Mouse (Mus musculus) hindbrain, embryonic 16.5 days (tissue): Measurements from ENCODE around the gene Ajuba. TPM values are rescaled to one million over a fixed set of nuclear protein-coding genes. Genes with fewer than 3 reads are reported as not detected.
A peak's percentile ranks its signal among the peaks of the same experiment; 100 is the strongest.

Experiments used
- ATAC-seq: fragments of 200-750 bp; cut with Nextera tagmentation; 2 replicates; pipeline ENCODE4 v1.8.0; 2017; ENCODE audit warnings: moderate TSS enrichment, moderate library complexity
- H3K27ac ChIP-seq: fragments of 300-500 bp; sonication (generic); 2 replicates; pipeline ENCODE4 v1.5.1; 2014; ENCODE audit warnings: low read depth, mild to moderate bottlenecking, control low read depth, low read length, moderate library complexity
- H3K27me3 ChIP-seq: fragments of 300-500 bp; sonication (generic); replicated peaks from 2 replicates; pipeline ENCODE4 v1.6.1; 2014; ENCODE audit warnings: low read length; ENCODE audit not compliant: control insufficient read depth, insufficient read depth
- H3K36me3 ChIP-seq: fragments of 300-500 bp; sonication (generic); 2 replicates; pipeline ENCODE4 v1.6.1; 2014; ENCODE audit warnings: mild to moderate bottlenecking, low read length, moderate library complexity, mixed read lengths; ENCODE audit not compliant: control insufficient read depth, insufficient read depth
- H3K4me1 ChIP-seq: fragments of 300-500 bp; sonication (generic); 2 replicates; pipeline ENCODE4 v1.6.1; 2014; ENCODE audit warnings: low read depth, low read length; ENCODE audit not compliant: control insufficient read depth, insufficient read depth
- H3K4me2 ChIP-seq: fragments of 300-500 bp; sonication (generic); 2 replicates; pipeline ENCODE4 v1.6.1; 2014; ENCODE audit warnings: mild to moderate bottlenecking, low read length, control low read depth, moderate library complexity
- H3K4me3 ChIP-seq: fragments of 300-500 bp; sonication (generic); 2 replicates; pipeline ENCODE4 v1.5.1; 2014; ENCODE audit warnings: mild to moderate bottlenecking, low read length, control low read depth, moderate library complexity
- H3K9ac ChIP-seq: fragments of 300-500 bp; sonication (generic); 2 replicates; pipeline ENCODE4 v1.6.1; 2014; ENCODE audit warnings: low read depth, mild to moderate bottlenecking, control low read depth, low read length, moderate library complexity
- H3K9me3 ChIP-seq: fragments of 300-500 bp; sonication (generic); 2 replicates; pipeline ENCODE4 v1.6.1; 2014; ENCODE audit warnings: mild to moderate bottlenecking, low read length, moderate library complexity; ENCODE audit not compliant: control insufficient read depth
- WGBS: fragments of 180-500 bp; shearing (Covaris S2); extraction: QIAGEN DNeasy Blood & Tissue Kit; methylation state at CpG from one replicate; pipeline ENCODE4 v1.1.7; 2014; 5-methylcytosine and 5-hydroxymethylcytosine counted together
- polyA plus RNA-seq: library from polyadenylated mRNA; unstranded; fragments of >200 nt; fragmentation: Nextera tagmentation; extraction: Ambion mirVana; gene quantifications from 2 replicates; pipeline ENCODE4 v1.2.1, GENCODE M21; 2015

The Ajuba gene
- polyA plus RNA-seq, 1 experiment from 2014 or later, result 4.7 TPM

- 82% methylated on average over 6 of the region's 6 CpGs for WGBS
- ATAC-seq, result no peak
- H3K4me1 ChIP-seq, result no peaks in the 10 kb centered on the region; the same call in 1 of the 2 replicates
These were observed 33.3 kb upstream of the Ajuba start for GRCm38 (mm10) chr14:54610648-54611047.

GRCm38 (mm10) chr14:54609962-54610361 is 32.6 kb upstream of the Ajuba start:
- WGBS, result 80% methylated on average over 4 of the region's 4 CpGs
- H3K27me3 ChIP-seq, result no peaks in the 10 kb centered on the region
- no peaks in the 10 kb centered on the region for H3K9me3 ChIP-seq
- no peak for ATAC-seq
- H3K36me3 ChIP-seq, result peaks cover 7% of the 10 kb centered on the region
- H3K4me1 ChIP-seq, result 0 out of 2 replicates have a peak, but pooled peaks cover 3% of the 10 kb centered on the region
- no peak overlapping the region for H3K4me3 ChIP-seq
- no peak overlapping the region for H3K4me2 ChIP-seq
- H3K27ac ChIP-seq, result no peak overlapping the region
- H3K9ac ChIP-seq, result no peak overlapping the region

More at GRCm38 (mm10) chr14:54610648-54611047, 33.3 kb upstream of the Ajuba start:
- Histone ChIP-seq H3K4me3 (no peak overlapping the region), H3K27me3 (no peaks in the 10 kb centered on the region), H3K9me3 (no peaks in the 10 kb centered on the region), H3K27ac (no peak overlapping the region), H3K9ac (no peak overlapping the region), H3K4me2 (no peak overlapping the region), H3K36me3 (peaks cover 12% of the 10 kb centered on the region)

DNA sequence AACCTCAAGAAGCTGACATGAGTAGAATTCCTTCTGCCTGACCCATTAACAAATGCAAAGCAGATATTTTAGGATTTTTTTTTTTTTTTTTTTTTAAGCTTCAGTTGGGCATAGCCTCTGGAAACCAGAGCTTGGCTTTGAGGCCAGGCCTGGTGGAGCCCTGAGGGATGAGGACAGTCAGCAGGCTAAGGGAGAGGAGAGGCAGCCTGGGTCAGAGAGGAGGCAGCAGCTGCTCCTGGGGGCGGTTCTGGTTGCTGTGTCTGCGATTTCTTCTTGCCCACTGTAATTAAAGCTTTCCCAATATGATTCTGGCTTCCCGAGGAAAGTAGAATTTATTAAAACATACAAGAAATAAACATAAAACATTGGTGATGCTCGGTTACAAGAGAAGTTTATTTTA is 31.9 kb upstream of the Ajuba start:
- no peak overlapping the region for H3K4me2 ChIP-seq
- no peaks in the 10 kb centered on the region for H3K9me3 ChIP-seq
- WGBS, result 76% methylated on average over 4 of the region's 4 CpGs
- H3K36me3 ChIP-seq, result peaks cover 7% of the 10 kb centered on the region
- H3K27me3 ChIP-seq, result no peaks in the 10 kb centered on the region
- no peak for ATAC-seq
- no peak overlapping the region for H3K4me3 ChIP-seq
- H3K4me1 ChIP-seq, result peaks cover 9% of the 10 kb centered on the region; the same call in 1 of the 2 replicates
- no peak overlapping the region for H3K27ac ChIP-seq
- H3K9ac ChIP-seq, result no peak overlapping the region

GRCm38 (mm10) chr14:54607226-54607625 is 29.9 kb upstream of the Ajuba start:
- Histone ChIP-seq H3K36me3 (no peaks in the 10 kb centered on the region; the same call in 1 of the 2 replicates), H3K4me1 (peaks cover 16% of the 10 kb centered on the region), H3K4me2 (no peak overlapping the region), H3K9ac (no peak overlapping the region), H3K27me3 (no peaks in the 10 kb centered on the region), H3K27ac (no peak overlapping the region), H3K9me3 (no peaks in the 10 kb centered on the region), H3K4me3 (no peak overlapping the region)
- ATAC-seq, result no peak
- WGBS, result 32% methylated on average over 8 of the region's 8 CpGs

DNA sequence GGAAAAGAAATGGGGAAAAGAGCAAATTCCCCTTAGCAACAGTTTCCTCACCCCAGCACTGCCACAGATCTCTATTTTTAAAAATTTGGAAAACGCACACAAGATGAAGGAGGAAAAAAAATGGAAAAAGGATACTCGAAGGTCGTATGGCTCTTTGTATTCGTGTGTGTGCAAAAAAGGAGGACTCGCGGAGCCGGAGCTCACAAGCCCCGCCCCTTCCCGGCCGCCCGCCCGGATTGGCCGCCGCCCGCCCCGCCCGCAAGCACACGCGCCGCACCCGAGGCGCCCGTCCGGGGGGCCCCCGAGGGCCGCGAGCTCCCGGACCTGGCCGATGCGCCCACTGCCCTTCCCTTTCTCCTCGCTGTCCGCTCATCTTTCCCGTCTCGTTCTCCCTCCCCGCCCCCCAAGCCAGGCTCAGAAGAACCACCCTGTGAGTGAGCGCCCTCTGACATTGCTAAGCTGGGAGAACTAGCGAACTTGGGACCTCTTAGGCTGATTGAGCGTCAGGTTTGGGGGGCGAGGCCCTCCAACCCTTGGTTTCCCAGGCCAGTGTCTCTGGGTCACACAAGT is 28.5 kb upstream of the Ajuba start, which contains the start of gene 4931414P19Rik:
Gene 4931414P19Rik, minus strand, starts transcription at position 242 of the 570 bp plus-strand sequence.
- WGBS, result 0% methylated on average over 37 of the region's 39 CpGs
- Histone ChIP-seq H3K9ac (peak within 1 kb of the TSS; percentile 61), H3K27me3 (no peaks in the 10 kb centered on the region), H3K36me3 (no peaks in the 10 kb centered on the region), H3K4me1 (peaks cover 17% of the 10 kb centered on the region), H3K27ac (peak within 1 kb of the TSS; percentile 63), H3K4me2 (peak within 1 kb of the TSS; percentile 65), H3K4me3 (peak within 1 kb of the TSS; percentile 49), H3K9me3 (no peaks in the 10 kb centered on the region)
- ATAC-seq, result peak; percentile 29

GRCm38 (mm10) chr14:54603686-54604085 is 26.3 kb upstream of the Ajuba start:
- WGBS, result 79% methylated on average over 8 of the region's 8 CpGs
- Histone ChIP-seq H3K27me3 (no peaks in the 10 kb centered on the region), H3K4me3 (peak overlapping the region; percentile 68), H3K4me1 (peaks cover 17% of the 10 kb centered on the region), H3K36me3 (no peaks in the 10 kb centered on the region), H3K9me3 (no peaks in the 10 kb centered on the region), H3K9ac (no peak overlapping the region), H3K27ac (peak overlapping the region; percentile 98), H3K4me2 (peak overlapping the region; percentile 66)
- ATAC-seq, result no peak

GRCm38 (mm10) chr14:54603038-54603654 is 25.8 kb upstream of the Ajuba start:
- peak overlapping the region; percentile 68 for H3K4me3 ChIP-seq
- no peaks in the 10 kb centered on the region for H3K36me3 ChIP-seq
- H3K4me1 ChIP-seq, result peaks cover 17% of the 10 kb centered on the region
- under 1% methylated on average over 33 of the region's 46 CpGs for whole genome bisulfite sequencing
- H3K9me3 ChIP-seq, result no peaks in the 10 kb centered on the region
- peak overlapping the region; percentile 85 for H3K9ac ChIP-seq
- peak; percentile 99 for ATAC-seq
- H3K4me2 ChIP-seq, result peak overlapping the region; percentile 66
- no peaks in the 10 kb centered on the region for H3K27me3 ChIP-seq
- peak overlapping the region; percentile 98 for H3K27ac ChIP-seq

- WGBS, result 35% methylated on average over 4 of the region's 4 CpGs
- H3K4me2 ChIP-seq, result peak overlapping the region; percentile 66
- peak overlapping the region; percentile 98 for H3K27ac ChIP-seq
- no peak; the same call in 1 of the 2 replicates for ATAC-seq
- peak overlapping the region; percentile 68 for H3K4me3 ChIP-seq
- H3K36me3 ChIP-seq, result no peaks in the 10 kb centered on the region
- H3K4me1 ChIP-seq, result peaks cover 17% of the 10 kb centered on the region
- peak overlapping the region; percentile 85; the same call in 1 of the 2 replicates for H3K9ac ChIP-seq
- H3K9me3 ChIP-seq, result no peaks in the 10 kb centered on the region
- no peaks in the 10 kb centered on the region for H3K27me3 ChIP-seq
These were observed 25.3 kb upstream of the Ajuba start for GRCm38 (mm10) chr14:54602613-54603012.

- Histone ChIP-seq H3K9ac (no peak overlapping the region), H3K36me3 (no peaks in the 10 kb centered on the region), H3K9me3 (no peaks in the 10 kb centered on the region), H3K4me1 (peaks cover 17% of the 10 kb centered on the region), H3K4me3 (no peak overlapping the region), H3K27ac (no peak overlapping the region), H3K27me3 (no peaks in the 10 kb centered on the region), H3K4me2 (no peak overlapping the region)
- 68% methylated on average over 2 of the region's 2 CpGs for WGBS
- ATAC-seq, result no peak
These were observed 24.2 kb upstream of the Ajuba start for GRCm38 (mm10) chr14:54601601-54602000.
